Mouse (Mus musculus) heart, postnatal 4 days (tissue): ENCODE data around the gene Ttll4. TPM values are rescaled to one million over a fixed set of nuclear protein-coding genes. Genes with fewer than 3 reads are reported as not detected.

Experiments used
- total RNA-seq, 2 experiments: library from RNA; stranded (reverse); gene quantifications; 2 replicates each; pipeline ENCODE4 v1.2.3; 2021

The Ttll4 gene
- total RNA-seq, 2 experiments from 2014 or later, result 19.7 to 22.1 TPM

Other genes with a start within 250 kb of the Ttll4 start
- gene Cnot9, start 155.7 kb upstream of the Ttll4 start, total RNA-seq, result 10 to 100 TPM; 27.1 to 31.3 TPM
- under 1 TPM in 1 of 2 experiments, not detected in 1; 0.18 TPM for gene Plcd4, start 118.9 kb upstream of the Ttll4 start, total RNA-seq
- 10 to 100 TPM; 22.2 to 26.0 TPM for gene Usp37, start 117.5 kb upstream of the Ttll4 start, total RNA-seq
- gene Zfp142, start 73.5 kb upstream of the Ttll4 start, total RNA-seq, result 10 to 100 TPM in 1 of 2 experiments, 1 to 10 TPM in 1; 9.4 to 11.0 TPM
- 10 to 100 TPM; 21.7 to 22.5 TPM for gene Bcs1l, start 73.5 kb upstream of the Ttll4 start, total RNA-seq
- gene Rnf25, start 60.3 kb upstream of the Ttll4 start, total RNA-seq, result 10 to 100 TPM; 22.0 to 23.9 TPM
- 1 to 10 TPM; 1.4 to 2.0 TPM for gene Stk36, start 60.3 kb upstream of the Ttll4 start, total RNA-seq
- 1 to 10 TPM; 5.4 to 6.3 TPM for gene Cyp27a1, start 51.8 kb downstream of the Ttll4 start, total RNA-seq
- 1 to 10 TPM; 3.7 to 4.1 TPM for gene Prkag3, start 87.5 kb downstream of the Ttll4 start, total RNA-seq
- under 1 TPM; 0.12 to 0.20 TPM for gene Wnt6, start 110.1 kb downstream of the Ttll4 start, total RNA-seq
- gene Wnt10a, start 129.8 kb downstream of the Ttll4 start, total RNA-seq, result not detected
- gene Cdk5r2, start 193.2 kb downstream of the Ttll4 start, total RNA-seq, result not detected
- gene Fev, start 223.7 kb downstream of the Ttll4 start, total RNA-seq, result not detected
- not detected for gene Cryba2, start 231.4 kb downstream of the Ttll4 start, total RNA-seq